Mouse (Mus musculus) gastrocnemius, adult 8-10 months (tissue): Measurements from ENCODE around the gene Sec24b. TPM values are rescaled to one million over a fixed set of nuclear protein-coding genes. Genes with fewer than 3 reads are reported as not detected.

ENCODE experiments used
- DNase-seq, 2 experiments: peaks; one replicate each; pipeline ENCODE4 v3.0.0; 2022; ENCODE audit warnings: low spot score in 2 of 2
- total RNA-seq, 4 experiments: library from RNA; stranded (reverse); gene quantifications; 2 replicates each; pipeline ENCODE4 v1.2.4; 2022

Sec24b gene
- total RNA-seq, 4 experiments from 2014 or later, result 18.4 to 25.6 (median 21.0) TPM

GRCm38 (mm10) chr3:129979510-129979909 lies 81.8 kb downstream of the Sec24b start:
- no peak for DNase-seq

GRCm38 (mm10) chr3:129978716-129979115 lies 82.6 kb downstream of the Sec24b start:
- no peak for DNase-seq

GRCm38 (mm10) chr3:129976317-129976716 lies 85.0 kb downstream of the Sec24b start:
- DNase-seq, result no peak

- DNase-seq, result no peak
Measured at GRCm38 (mm10) chr3:129970529-129971515, 90.5 kb downstream of the Sec24b start.

- DNase-seq, result peak in 1 of 2 experiments; percentile 30
Measured at GRCm38 (mm10) chr3:129969432-129970395, 91.6 kb downstream of the Sec24b start, which contains the start of gene Mcub. Mcub (minus strand) TSS chr3:129970206.

- no peak for DNase-seq
Measured at GRCm38 (mm10) chr3:129969031-129969430, 92.3 kb downstream of the Sec24b start.

- no peak for DNase-seq
Measured at GRCm38 (mm10) chr3:129967874-129968273, 93.5 kb downstream of the Sec24b start.

GRCm38 (mm10) chr3:129964681-129965080 lies 96.7 kb downstream of the Sec24b start:
- no peak for DNase-seq

- no peak for DNase-seq
Measured at GRCm38 (mm10) chr3:129962533-129962932, 98.8 kb downstream of the Sec24b start.

- DNase-seq, result no peak
Measured at GRCm38 (mm10) chr3:129953296-129953695, 108.1 kb downstream of the Sec24b start.

- no peak for DNase-seq
Measured at GRCm38 (mm10) chr3:129949158-129949773, 112.1 kb downstream of the Sec24b start.

- DNase-seq, result no peak
Measured at GRCm38 (mm10) chr3:129948359-129948758, 113.0 kb downstream of the Sec24b start.

- DNase-seq, result no peak
Measured at GRCm38 (mm10) chr3:129946217-129946914, 115.0 kb downstream of the Sec24b start.

- DNase-seq, result no peak
Measured at GRCm38 (mm10) chr3:129943813-129944212, 117.5 kb downstream of the Sec24b start.

- DNase-seq, result no peak
Measured at GRCm38 (mm10) chr3:129941291-129941690, 120.1 kb downstream of the Sec24b start.

GRCm38 (mm10) chr3:129940780-129941179 lies 120.6 kb downstream of the Sec24b start:
- DNase-seq, result no peak

GRCm38 (mm10) chr3:129939058-129939457 lies 122.3 kb downstream of the Sec24b start:
- no peak for DNase-seq

- no peak for DNase-seq
Measured at GRCm38 (mm10) chr3:129937848-129938247, 123.5 kb downstream of the Sec24b start.

GRCm38 (mm10) chr3:129936561-129936960 lies 124.8 kb downstream of the Sec24b start:
- DNase-seq, result no peak
